Mouse (Mus musculus) monocyte, adult 59 days (primary cell): ENCODE data around the gene Pard3b. TPM values are rescaled to one million over a fixed set of nuclear protein-coding genes. Genes with fewer than 3 reads are reported as not detected.

ENCODE experiments used
- total RNA-seq, 2 experiments: library from RNA; stranded (reverse); gene quantifications; one replicate each; pipeline ENCODE4 v1.2.4; 2023

The Pard3b gene
- total RNA-seq: 1 to 10 TPM in 1 of 2 experiments, under 1 TPM in 1; 0.89 to 1.1 TPM

DNA sequence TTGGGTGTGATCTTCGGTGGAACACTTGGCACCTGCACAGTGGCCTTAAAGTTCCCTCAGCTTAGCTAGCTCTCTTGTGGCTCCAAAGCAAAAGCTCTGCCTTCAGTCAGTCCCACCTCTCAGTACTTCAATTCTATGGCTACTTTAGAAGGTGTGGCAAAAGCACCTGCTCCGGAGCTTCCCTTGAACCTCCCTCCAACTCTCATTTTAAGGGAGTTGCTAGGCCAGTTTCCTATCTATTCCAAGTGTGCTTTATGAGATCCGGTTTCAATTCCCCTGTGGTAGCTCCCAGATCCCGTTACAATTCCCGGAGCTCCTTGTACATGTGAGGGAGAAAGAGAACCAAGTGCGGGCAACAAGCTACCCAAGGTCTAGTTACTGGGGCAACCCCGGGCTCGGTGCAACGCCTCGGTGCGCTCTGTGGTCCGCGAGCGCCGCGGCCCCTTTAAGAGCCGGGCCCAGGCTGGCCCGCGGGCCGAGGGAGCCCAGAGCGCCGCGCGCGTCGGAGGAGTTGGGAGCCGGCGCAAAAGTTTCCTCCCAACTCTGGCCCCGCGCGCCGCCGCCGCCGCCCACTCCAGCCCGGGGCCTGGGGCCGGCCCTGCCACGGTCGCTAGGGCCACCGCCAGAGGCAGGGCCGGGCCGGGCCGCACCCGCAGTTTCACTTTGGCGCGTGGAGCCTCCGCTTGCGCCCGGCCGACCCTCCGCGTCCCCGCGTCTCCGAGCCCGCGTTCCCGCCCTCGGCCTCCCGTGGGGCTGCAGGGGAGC, at the start of gene Pard3b:
Pard3b (plus strand) TSS at position 478 of the 765 bp plus-strand sequence.

